Mouse (Mus musculus) neural tube, embryonic 13.5 days (tissue): ENCODE data around the gene Chordc1. TPM values are rescaled to one million over a fixed set of nuclear protein-coding genes. Genes with fewer than 3 reads are reported as not detected.
A peak's percentile ranks its signal among the peaks of the same experiment; 100 is the strongest.
"Not testable (repeated sequence)": the region's sequence is repeated elsewhere in the genome, so short reads cannot be mapped to it uniquely, and the experiment has no call there.

Source experiments
- ATAC-seq: fragments of 200-750 bp; cut with Nextera tagmentation; 2 replicates; pipeline ENCODE4 v1.8.0; 2017; ENCODE audit warnings: low read depth, mild to moderate bottlenecking, moderate TSS enrichment, moderate library complexity
- H3K27ac ChIP-seq: fragments of 300-500 bp; sonication (generic); replicated peaks from 2 replicates; pipeline ENCODE4 v1.5.1; 2015; ENCODE audit warnings: moderate library complexity, mild to moderate bottlenecking, inconsistent platforms
- H3K27me3 ChIP-seq: fragments of 300-500 bp; sonication (generic); 2 replicates; pipeline ENCODE4 v1.6.1; 2015; ENCODE audit warnings: mild to moderate bottlenecking, inconsistent platforms
- H3K36me3 ChIP-seq: fragments of 300-500 bp; sonication (generic); 2 replicates; pipeline ENCODE4 v1.6.1; 2015; ENCODE audit warnings: mild to moderate bottlenecking, inconsistent platforms
- H3K4me1 ChIP-seq: fragments of 300-500 bp; sonication (generic); replicated peaks from 2 replicates; pipeline ENCODE4 v1.6.1; 2015; ENCODE audit warnings: inconsistent platforms
- H3K4me2 ChIP-seq: fragments of 300-500 bp; sonication (generic); 2 replicates; pipeline ENCODE4 v1.6.1; 2015; ENCODE audit warnings: inconsistent platforms, mild to moderate bottlenecking, moderate library complexity
- H3K4me3 ChIP-seq: fragments of 300-500 bp; sonication (generic); 2 replicates; pipeline ENCODE4 v1.5.1; 2015; ENCODE audit warnings: mild to moderate bottlenecking, inconsistent platforms
- H3K9ac ChIP-seq: fragments of 300-500 bp; sonication (generic); 2 replicates; pipeline ENCODE4 v1.6.1; 2015; ENCODE audit warnings: moderate library complexity, mild to moderate bottlenecking, inconsistent platforms
- H3K9me3 ChIP-seq: fragments of 300-500 bp; sonication (generic); 2 replicates; pipeline ENCODE4 v1.6.1; 2016; ENCODE audit warnings: inconsistent platforms
- WGBS: fragments of 180-500 bp; shearing (Covaris S2); methylation state at CpG from one replicate; pipeline ENCODE4 v1.1.7; 2015; 5-methylcytosine and 5-hydroxymethylcytosine counted together
- polyA plus RNA-seq: library from polyadenylated mRNA; unstranded; fragments of >200 nt; fragmentation: Nextera tagmentation; extraction: Ambion mirVana; gene quantifications from 2 replicates; pipeline ENCODE4 v1.2.1, GENCODE M21; 2015

Gene Chordc1
- 138 and 142 TPM in 2 replicates for polyA plus RNA-seq

DNA sequence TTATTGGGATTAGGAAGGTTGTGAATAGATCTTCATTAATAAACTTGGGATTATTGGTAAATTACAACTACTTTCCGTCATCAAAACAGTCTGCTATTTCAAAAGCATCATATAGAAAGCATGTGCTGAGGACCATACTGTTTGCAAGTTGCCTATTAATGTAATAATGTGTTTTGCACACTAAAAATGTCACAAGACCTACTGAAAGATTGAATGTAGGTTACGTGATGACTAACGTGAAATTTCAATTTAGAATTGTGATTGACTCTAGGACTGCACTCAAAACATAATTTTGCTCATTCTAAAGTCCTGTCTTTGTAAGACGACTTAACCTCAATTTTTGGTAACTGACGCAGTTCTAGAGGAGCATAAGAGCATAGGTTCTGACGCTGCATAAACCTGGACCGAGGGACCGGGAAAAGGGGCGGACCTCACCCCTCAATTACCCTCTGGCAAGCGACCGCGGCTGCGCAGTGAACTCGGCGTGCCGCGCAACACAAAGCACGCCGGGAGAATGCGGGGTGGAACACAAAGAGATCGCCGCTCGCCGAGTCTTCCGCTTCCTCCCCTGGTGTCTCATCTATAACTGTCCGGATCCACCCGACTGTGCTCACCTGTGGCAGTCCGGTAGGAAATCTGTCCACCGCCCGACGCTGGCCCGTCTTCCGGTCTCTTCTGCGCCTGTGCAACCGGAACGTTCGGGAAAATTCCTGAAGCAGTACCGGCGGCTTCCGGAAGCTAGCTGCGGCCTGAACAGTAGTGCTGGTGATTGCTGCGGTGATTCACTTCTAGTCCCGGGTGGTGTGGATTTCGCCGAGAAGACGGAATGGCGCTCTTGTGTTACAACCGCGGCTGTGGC is at the start of gene Chordc1:
Chordc1 (plus strand) TSS at position 555 of the 859 bp plus-strand sequence.
- Histone ChIP-seq H3K9ac (peak within 1 kb of the TSS; percentile 96), H3K4me2 (peak within 1 kb of the TSS; percentile 94), H3K36me3 (0 out of 2 replicates have a peak, but pooled peaks cover 4% of the 10 kb centered on the region), H3K4me1 (peaks cover 22% of the 10 kb centered on the region), H3K27me3 (no peaks in the 10 kb centered on the region), H3K9me3 (no peaks in the 10 kb centered on the region), H3K4me3 (peak within 1 kb of the TSS; percentile 92), H3K27ac (peak within 1 kb of the TSS; percentile 89)
- WGBS: 3% methylated on average over 49 of the region's 49 CpGs
- peak; percentile 99 for ATAC-seq

- Histone ChIP-seq H3K27ac (no peak overlapping the region), H3K9ac (no peak overlapping the region), H3K9me3 (no peaks in the 10 kb centered on the region), H3K4me3 (no peak overlapping the region), H3K27me3 (no peaks in the 10 kb centered on the region), H3K4me1 (no peaks in the 10 kb centered on the region), H3K4me2 (no peak overlapping the region), H3K36me3 (no peaks in the 10 kb centered on the region)
- WGBS: 90% methylated on average over 1 of the region's 1 CpGs
- ATAC-seq: no peak
These were observed 16.0 kb upstream of the Chordc1 start for GRCm38 (mm10) chr9:18275901-18276300.

- ATAC-seq: no peak
- WGBS: 63% methylated on average over 2 of the region's 2 CpGs
These were observed 15.1 kb upstream of the Chordc1 start for GRCm38 (mm10) chr9:18276844-18277243.

DNA sequence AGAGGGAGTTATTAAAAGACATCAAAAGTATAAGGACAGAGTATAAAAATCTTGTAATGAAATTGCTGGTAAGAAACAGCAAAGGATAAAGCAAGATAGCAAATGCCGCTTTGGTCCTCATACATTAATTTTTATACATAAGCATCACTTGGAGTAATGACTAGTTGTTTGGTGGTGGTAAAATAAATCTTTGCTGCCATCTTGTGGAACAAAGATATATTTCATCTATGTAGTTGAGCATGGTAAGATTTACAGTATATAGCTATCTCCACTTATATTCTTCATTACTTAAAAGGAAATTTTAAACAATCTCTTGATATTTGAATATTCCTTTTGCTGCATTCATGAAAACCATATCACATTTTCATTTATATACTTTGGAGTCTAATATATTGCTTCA is 14.4 kb upstream of the Chordc1 start:
- ATAC-seq: peak; percentile 32; the same call in 1 of the 2 replicates
- WGBS: 50% methylated on average over 1 of the region's 1 CpGs

More at GRCm38 (mm10) chr9:18276844-18277243, 15.1 kb upstream of the Chordc1 start:
- Histone ChIP-seq H3K9me3 (no peaks in the 10 kb centered on the region), H3K27ac (no peak overlapping the region), H3K4me1 (no peaks in the 10 kb centered on the region), H3K27me3 (no peaks in the 10 kb centered on the region), H3K36me3 (no peaks in the 10 kb centered on the region), H3K4me3 (no peak overlapping the region), H3K9ac (no peak overlapping the region), H3K4me2 (no peak overlapping the region)

DNA sequence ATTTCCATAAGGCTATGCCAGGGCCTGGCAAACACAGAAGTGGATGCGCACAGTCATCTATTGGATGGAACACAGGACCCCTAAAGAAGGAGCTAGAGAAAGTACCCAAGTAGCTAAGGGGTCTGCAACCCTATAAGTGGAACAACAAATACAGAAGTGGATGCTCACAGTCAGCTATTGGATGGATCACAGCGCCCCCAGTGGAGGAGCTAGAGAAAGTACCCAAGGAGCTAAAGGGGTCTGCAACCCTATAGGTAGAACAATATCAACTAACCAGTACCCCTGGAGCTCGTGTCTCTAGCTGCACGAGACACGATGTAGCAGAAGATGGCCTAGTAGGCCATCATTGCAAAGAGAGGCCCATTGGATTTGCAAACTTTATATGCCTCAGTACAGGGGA is 13.2 kb upstream of the Chordc1 start:
- H3K27ac ChIP-seq, H3K9me3 ChIP-seq, H3K9ac ChIP-seq, H3K27me3 ChIP-seq, ATAC-seq, H3K36me3 ChIP-seq, H3K4me2 ChIP-seq, H3K4me3 ChIP-seq, H3K4me1 ChIP-seq: not testable (repeated sequence)
- WGBS: 34% methylated on average over 5 of the region's 5 CpGs

More for the DNA sequence above, 14.4 kb upstream of the Chordc1 start:
- no peak overlapping the region for H3K4me3 ChIP-seq
- no peaks in the 10 kb centered on the region for H3K36me3 ChIP-seq
- H3K4me2 ChIP-seq: no peak overlapping the region
- H3K27ac ChIP-seq: no peak overlapping the region
- no peaks in the 10 kb centered on the region for H3K4me1 ChIP-seq
- no peak overlapping the region for H3K9ac ChIP-seq
- H3K9me3 ChIP-seq: no peaks in the 10 kb centered on the region
- H3K27me3 ChIP-seq: no peaks in the 10 kb centered on the region

DNA sequence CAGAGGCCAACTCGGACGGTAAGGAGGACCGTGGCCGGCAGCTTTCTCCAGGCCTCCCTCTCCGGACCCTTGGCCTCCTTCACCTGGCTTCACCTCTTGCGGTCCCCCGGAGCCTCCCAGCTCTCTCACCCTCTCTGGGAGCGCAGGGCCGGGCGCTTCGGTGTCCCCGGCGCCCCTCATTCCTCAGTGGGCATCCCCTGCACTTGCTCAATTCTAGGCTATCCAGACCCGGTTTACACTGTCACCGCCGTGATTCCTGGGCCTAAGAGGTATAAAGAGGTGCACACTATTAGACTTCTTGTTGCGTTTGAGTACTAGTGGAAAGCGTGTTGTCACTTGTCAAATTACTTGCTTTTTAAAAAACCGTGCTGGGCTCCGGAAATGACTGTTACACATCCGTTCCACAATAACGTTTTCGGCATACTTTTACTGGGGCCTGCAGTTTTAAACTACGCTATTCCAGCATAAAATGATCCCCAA is 558 bp downstream of the Chordc1 start:
- Histone ChIP-seq H3K4me2 (peak overlapping the region; percentile 94), H3K9ac (peak overlapping the region; percentile 96), H3K27me3 (no peaks in the 10 kb centered on the region), H3K36me3 (0 out of 2 replicates have a peak, but pooled peaks cover 4% of the 10 kb centered on the region), H3K27ac (peak overlapping the region; percentile 89), H3K4me3 (peak overlapping the region; percentile 92), H3K4me1 (peaks cover 22% of the 10 kb centered on the region), H3K9me3 (no peaks in the 10 kb centered on the region)
- ATAC-seq: peak; percentile 64
- 2% methylated on average over 24 of the region's 24 CpGs for WGBS

DNA sequence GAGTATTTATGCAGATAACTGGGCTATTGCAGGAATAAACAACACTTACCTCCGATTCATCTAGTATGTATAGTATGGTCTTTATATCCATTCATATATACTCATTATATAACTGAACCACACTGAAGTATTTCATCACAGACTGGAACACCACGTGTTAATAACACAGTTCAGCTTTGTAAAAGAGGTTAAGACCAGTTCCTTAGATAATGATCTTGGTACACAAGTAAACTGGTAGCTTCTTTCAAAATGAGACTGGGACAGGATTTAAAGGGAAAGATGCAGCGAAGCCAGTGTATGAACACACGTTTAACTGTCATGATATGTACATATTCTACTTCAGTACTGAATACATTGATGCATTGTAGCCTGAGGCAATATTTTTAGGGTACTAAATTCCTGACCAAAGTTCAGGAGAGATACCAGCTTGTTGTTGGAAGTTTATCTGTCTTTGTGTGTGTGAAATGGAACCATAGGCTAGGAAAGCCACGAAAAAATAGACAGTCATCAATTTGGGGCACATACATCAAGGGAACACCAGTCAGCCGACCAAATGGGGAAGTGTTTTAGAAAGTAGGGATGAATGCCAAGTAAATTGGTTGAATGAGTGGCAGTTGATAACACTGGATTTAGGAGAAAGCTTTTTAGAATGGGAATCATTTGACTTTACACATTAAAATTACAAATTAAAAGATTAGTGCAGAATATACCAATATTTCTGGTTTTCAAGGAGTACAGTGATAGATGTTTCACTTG is 1.3 kb downstream of the Chordc1 start:
- H3K9me3 ChIP-seq: no peaks in the 10 kb centered on the region
- peak overlapping the region; percentile 96 for H3K9ac ChIP-seq
- H3K36me3 ChIP-seq: peaks cover 8% of the 10 kb centered on the region; the same call in 1 of the 2 replicates
- H3K27me3 ChIP-seq: no peaks in the 10 kb centered on the region
- peak overlapping the region; percentile 92 for H3K4me3 ChIP-seq
- peak overlapping the region; percentile 94 for H3K4me2 ChIP-seq
- H3K27ac ChIP-seq: no peak overlapping the region
- WGBS: 47% methylated on average over 6 of the region's 6 CpGs
- peaks cover 22% of the 10 kb centered on the region for H3K4me1 ChIP-seq
- no peak for ATAC-seq

GRCm38 (mm10) chr9:18298301-18298700 is 6.4 kb downstream of the Chordc1 start:
- Histone ChIP-seq H3K9me3 (no peaks in the 10 kb centered on the region), H3K27me3 (no peaks in the 10 kb centered on the region), H3K4me1 (peaks cover 16% of the 10 kb centered on the region), H3K4me2 (no peak overlapping the region), H3K27ac (no peak overlapping the region), H3K4me3 (no peak overlapping the region), H3K36me3 (peaks cover 53% of the 10 kb centered on the region), H3K9ac (no peak overlapping the region)
- ATAC-seq: no peak
- 90% methylated on average over 6 of the region's 6 CpGs for WGBS

DNA sequence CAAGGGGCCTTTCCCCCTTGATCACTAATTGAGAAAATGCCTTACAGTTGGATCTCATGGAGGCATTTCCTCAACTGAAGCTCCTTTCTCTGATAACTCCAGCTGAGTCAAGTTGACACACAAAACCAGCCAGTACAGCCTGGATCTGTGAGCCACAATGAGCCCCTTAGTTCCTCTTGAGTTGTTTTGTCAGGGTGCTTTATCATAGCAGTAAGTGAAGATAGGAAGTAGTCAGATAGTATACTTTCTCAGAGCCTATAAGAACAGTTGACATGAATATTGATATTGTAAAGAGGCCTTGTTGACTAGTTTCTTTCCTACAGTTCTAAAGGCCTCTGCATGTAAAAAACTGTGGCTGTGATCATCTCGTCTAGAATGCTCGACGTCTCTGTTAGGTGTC is 28.1 kb downstream of the Chordc1 start:
- WGBS: 89% methylated on average over 3 of the region's 3 CpGs

More for the DNA sequence above, 28.1 kb downstream of the Chordc1 start:
- ATAC-seq: no peak
- Histone ChIP-seq H3K4me1 (no peaks in the 10 kb centered on the region), H3K4me3 (no peak overlapping the region), H3K27ac (no peak overlapping the region), H3K4me2 (no peak overlapping the region), H3K9me3 (no peaks in the 10 kb centered on the region), H3K36me3 (peaks cover 22% of the 10 kb centered on the region), H3K27me3 (no peaks in the 10 kb centered on the region), H3K9ac (no peak overlapping the region)

Other genes with a start within 250 kb of the Chordc1 start
- 1.5 and 2.7 TPM in 2 replicates for gene Naalad2, start 110.9 kb downstream of the Chordc1 start, polyA plus RNA-seq
- not detected in 2 replicates for gene Ubtfl1, start 112.3 kb downstream of the Chordc1 start, polyA plus RNA-seq
- 0.14 TPM in 1 of 2 replicates, not detected in the other for gene Mbd3l2, start 138.5 kb downstream of the Chordc1 start, polyA plus RNA-seq
- gene Zfp558, start 186.1 kb downstream of the Chordc1 start, polyA plus RNA-seq: 31.7 and 36.2 TPM in 2 replicates
- gene Mbd3l1, start 186.2 kb downstream of the Chordc1 start, polyA plus RNA-seq: not detected in 2 replicates